8 mouse cellular contexts compared by ENCODE assay signal in genomic region chr11:59227604-59228121, GRCm38 (mm10). TPM values are rescaled to one million over a fixed set of nuclear protein-coding genes. Genes with fewer than 3 reads are reported as not detected.
DNase-seq lines count a peak whose midpoint lies in the region; ATAC-seq lines count a peak whose summit lies in the region.

No protein-coding gene starts in this region.

- no peaks in the 10 kb centered on the region for H3K36me3 ChIP-seq in intestine, embryonic 16.5 days (ENCODE audit: control insufficient read depth, insufficient read depth, low read length)
- no peaks in the 10 kb centered on the region for H3K36me3 ChIP-seq in midbrain, embryonic 15.5 days (replicated peaks)

- H3K9me3 ChIP-seq in intestine, embryonic 16.5 days (ENCODE audit: control insufficient read depth, low read length): no peaks in the 10 kb centered on the region
- no peaks in the 10 kb centered on the region for H3K9me3 ChIP-seq in midbrain, embryonic 15.5 days

- DNase-seq in cerebellum, adult 9-10 months: peak; percentile 66
- DNase-seq in cerebellum, adult 11-12 months: no peak
- peak; percentile 55 to 69 for DNase-seq in right cerebral cortex, postnatal 10 days (ENCODE audit: low spot score in 2 of 2)
- DNase-seq in right cerebral cortex, postnatal 14 days: no peak
- DNase-seq in layer of hippocampus, postnatal 36 days: no peak
- DNase-seq in c-Kit-positive CD71-positive TER-119-positive erythroid progenitor cells, embryonic 14.5 days (ENCODE audit: low spot score): no peak

- peak overlapping the region; percentile 99 for H3K27ac ChIP-seq in intestine, embryonic 16.5 days (ENCODE audit: low read length)
- H3K27ac ChIP-seq in midbrain, embryonic 15.5 days: peak overlapping the region; percentile 96

- H3K4me1 ChIP-seq in intestine, embryonic 16.5 days (ENCODE audit: control insufficient read depth, insufficient read depth, low read length): peaks cover 34% of the 10 kb centered on the region
- peaks cover 48% of the 10 kb centered on the region for H3K4me1 ChIP-seq in midbrain, embryonic 15.5 days

- peak overlapping the region; percentile 77 for H3K4me3 ChIP-seq in intestine, embryonic 16.5 days (ENCODE audit: low read length)
- H3K4me3 ChIP-seq in midbrain, embryonic 15.5 days: peak overlapping the region; percentile 100

- H3K9ac ChIP-seq in intestine, embryonic 16.5 days (ENCODE audit: low read depth, low read length): peak overlapping the region; percentile 100
- H3K9ac ChIP-seq in midbrain, embryonic 15.5 days: peak overlapping the region; percentile 100

- WGBS in intestine, embryonic 16.5 days: 1% methylated on average over 40 of the region's 51 CpGs
- under 1% methylated on average over 51 of the region's 51 CpGs for WGBS in midbrain, embryonic 15.5 days

- ATAC-seq in intestine, embryonic 16.5 days: peak; percentile 76
- ATAC-seq in midbrain, embryonic 15.5 days (replicated peaks): peak; percentile 86

- H3K4me2 ChIP-seq in intestine, embryonic 16.5 days (ENCODE audit: low read depth, low read length): peak overlapping the region; percentile 91
- peak overlapping the region; percentile 86 for H3K4me2 ChIP-seq in midbrain, embryonic 15.5 days

- H3K27me3 ChIP-seq in intestine, embryonic 16.5 days (replicated peaks; ENCODE audit: control insufficient read depth, insufficient read depth, low read length): no peaks in the 10 kb centered on the region
- H3K27me3 ChIP-seq in midbrain, embryonic 15.5 days (replicated peaks): no peaks in the 10 kb centered on the region

RNA-seq across cellular contexts. Expression of gene Arf1, which starts 0.4 kb away (rescaled TPM):
- 733 and 751 TPM in 2 replicates for polyA plus RNA-seq in intestine, embryonic 16.5 days (2015; fragmentation: Nextera tagmentation; extraction: Ambion mirVana)
- 645 TPM in 2 replicates for polyA plus RNA-seq in midbrain, embryonic 15.5 days (2015; fragmentation: Nextera tagmentation; extraction: Ambion mirVana)
- total RNA-seq in layer of hippocampus, postnatal 36 days (2021): 100 to 1,000 TPM; 489 to 533 TPM

RNA-seq across cellular contexts. Expression of gene 2310033P09Rik, which starts 19.5 kb away (rescaled TPM):
- 32.7 and 33.1 TPM in 2 replicates for polyA plus RNA-seq in intestine, embryonic 16.5 days (2015; fragmentation: Nextera tagmentation; extraction: Ambion mirVana)
- polyA plus RNA-seq in midbrain, embryonic 15.5 days (2015; fragmentation: Nextera tagmentation; extraction: Ambion mirVana): 24.3 and 27.7 TPM in 2 replicates
- 10 to 100 TPM; 24.0 to 25.2 TPM for total RNA-seq in layer of hippocampus, postnatal 36 days (2021)

RNA-seq across cellular contexts. Expression of gene Mrpl55, which starts 25.4 kb away (rescaled TPM):
- polyA plus RNA-seq in intestine, embryonic 16.5 days (2015; fragmentation: Nextera tagmentation; extraction: Ambion mirVana): 101 and 104 TPM in 2 replicates
- polyA plus RNA-seq in midbrain, embryonic 15.5 days (2015; fragmentation: Nextera tagmentation; extraction: Ambion mirVana): 89.8 and 93.2 TPM in 2 replicates
- 10 to 100 TPM; 33.2 to 38.3 TPM for total RNA-seq in layer of hippocampus, postnatal 36 days (2021)

RNA-seq across cellular contexts. Expression of gene Guk1, which starts 35.7 kb away (rescaled TPM):
- polyA plus RNA-seq in intestine, embryonic 16.5 days (2015; fragmentation: Nextera tagmentation; extraction: Ambion mirVana): 114 and 115 TPM in 2 replicates
- 232 and 257 TPM in 2 replicates for polyA plus RNA-seq in midbrain, embryonic 15.5 days (2015; fragmentation: Nextera tagmentation; extraction: Ambion mirVana)
- total RNA-seq in layer of hippocampus, postnatal 36 days (2021): 100 to 1,000 TPM; 127 to 155 TPM

RNA-seq across cellular contexts. Expression of gene Gjc2, which starts 44.6 kb away (rescaled TPM):
- polyA plus RNA-seq in intestine, embryonic 16.5 days (2015; fragmentation: Nextera tagmentation; extraction: Ambion mirVana): 0.81 and 1.4 TPM in 2 replicates
- polyA plus RNA-seq in midbrain, embryonic 15.5 days (2015; fragmentation: Nextera tagmentation; extraction: Ambion mirVana): 0.13 and 0.28 TPM in 2 replicates
- total RNA-seq in layer of hippocampus, postnatal 36 days (2021): 10 to 100 TPM; 15.7 to 16.9 TPM

Comparison
In these comparisons a context has a peak if more than half of its experiments do, and no peak if none do; other contexts are left out.
1. DNase-seq: peak in cerebellum, adult 9-10 months (single experiment) and right cerebral cortex, postnatal 10 days (2 of 2); none in cerebellum, adult 11-12 months (single experiment), right cerebral cortex, postnatal 14 days (single experiment), layer of hippocampus, postnatal 36 days (0 of 2) and c-Kit-positive CD71-positive TER-119-positive erythroid progenitor cells, embryonic 14.5 days (single experiment).